Mouse (Mus musculus): ENCODE measurements around the gene Camta1. TPM values are rescaled to one million over a fixed set of nuclear protein-coding genes. Genes with fewer than 3 reads are reported as not detected.

Gene Camta1
- total RNA-seq, 2 experiments from 2014 or later, result 2.9 to 70.2 TPM

DNA sequence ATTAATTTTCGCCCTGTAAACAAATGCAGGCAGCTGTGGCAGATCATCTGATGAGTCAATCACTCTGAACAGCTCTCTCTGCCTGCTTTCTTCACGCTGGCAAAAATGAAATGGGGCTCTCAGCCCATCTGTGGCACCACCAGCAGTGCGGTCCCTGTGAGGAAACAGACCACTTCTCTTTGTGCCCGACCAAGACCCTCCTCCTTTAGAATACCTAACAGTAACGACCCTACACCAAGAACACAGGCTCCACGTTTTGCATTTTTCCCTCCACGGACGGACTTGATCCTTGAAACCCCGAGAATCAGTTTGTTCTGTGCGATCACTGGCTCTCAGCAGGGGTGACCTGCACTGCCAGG, 322.5 kb downstream of the Camta1 start:
- no peak for ATAC-seq (ENCODE audit: poor library complexity, severe bottlenecking)

DNA sequence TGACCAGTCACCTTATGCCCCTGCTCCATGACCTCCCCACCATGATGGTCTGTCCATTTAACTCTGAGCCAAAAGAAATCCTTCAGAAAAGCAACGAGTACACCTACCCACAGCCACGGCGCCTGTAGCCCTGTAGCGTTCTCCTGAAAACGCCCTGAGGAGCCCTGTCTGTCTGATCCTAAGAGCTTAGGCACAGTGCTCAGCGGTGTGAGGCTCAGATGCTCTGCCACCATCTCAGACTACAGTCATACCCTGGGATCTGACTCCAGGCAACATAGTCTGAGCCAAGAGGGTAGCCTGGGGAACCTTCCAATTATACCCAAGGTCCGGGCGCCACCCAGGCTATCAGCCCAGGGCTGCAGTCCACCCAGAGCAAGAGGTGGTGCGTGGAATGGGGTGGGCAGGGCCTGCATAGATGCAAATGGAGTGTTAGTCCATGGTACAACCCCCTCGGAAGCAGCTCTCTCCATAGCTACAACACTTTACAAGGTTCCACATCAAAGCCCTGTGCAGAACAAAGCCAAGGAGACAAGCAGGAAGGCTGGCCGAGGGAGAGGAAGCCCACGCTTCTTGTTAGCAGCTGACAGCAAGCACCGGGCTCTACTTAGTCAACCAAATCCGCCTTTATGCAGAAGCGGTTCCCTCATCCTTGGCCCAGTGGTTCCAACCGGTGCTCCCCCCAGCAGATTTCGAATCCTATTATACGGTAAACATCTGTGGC, 323.1 kb downstream of the Camta1 start:
- ATAC-seq (ENCODE audit: poor library complexity, severe bottlenecking), result no peak

DNA sequence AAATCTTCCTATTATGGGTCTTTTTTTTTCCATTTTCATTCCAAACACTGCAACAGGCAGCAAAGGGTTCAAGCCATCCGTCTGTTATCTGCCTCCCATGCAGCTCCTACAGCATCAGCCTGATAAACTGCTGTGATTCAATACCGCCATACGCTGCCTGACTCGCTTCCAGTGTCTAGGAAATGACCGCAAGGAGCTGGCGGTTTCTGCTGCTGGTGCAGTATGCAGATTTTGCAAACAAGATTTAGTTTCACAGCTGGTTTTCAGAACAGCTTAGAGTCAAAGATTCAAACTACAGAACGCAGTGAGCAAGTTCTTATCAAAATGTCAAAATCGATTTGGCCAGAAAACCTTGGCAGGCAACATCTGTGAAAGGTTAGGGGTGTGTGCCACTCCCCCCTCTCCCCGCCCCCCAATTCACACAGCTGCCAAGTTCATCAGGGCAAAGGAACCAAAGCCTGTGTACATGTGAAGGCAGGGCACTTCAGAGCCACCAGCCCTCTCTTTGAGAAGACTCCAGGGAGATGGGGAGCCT, 325.7 kb downstream of the Camta1 start:
- ATAC-seq (ENCODE audit: poor library complexity, severe bottlenecking), result no peak

DNA sequence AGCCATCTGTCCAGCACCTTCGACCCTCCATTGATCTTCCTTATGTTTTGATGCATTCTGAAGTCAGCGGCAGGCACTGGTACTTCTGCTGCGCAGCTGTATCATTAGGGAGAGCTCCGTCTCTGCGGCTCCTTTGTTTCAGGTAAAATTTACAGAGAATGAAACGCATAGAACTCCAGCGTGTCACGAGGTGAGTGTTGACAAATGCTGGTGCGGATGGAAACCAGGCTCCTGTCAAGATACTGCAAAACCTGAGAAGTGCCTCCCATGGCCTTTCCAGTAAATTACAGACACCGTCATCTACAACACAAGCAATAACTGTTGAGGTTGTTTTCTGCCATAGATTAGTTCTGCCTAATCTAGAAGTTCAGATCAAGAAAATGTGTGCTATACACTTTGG, 328.2 kb downstream of the Camta1 start:
- no peak for ATAC-seq (ENCODE audit: poor library complexity, severe bottlenecking)

DNA sequence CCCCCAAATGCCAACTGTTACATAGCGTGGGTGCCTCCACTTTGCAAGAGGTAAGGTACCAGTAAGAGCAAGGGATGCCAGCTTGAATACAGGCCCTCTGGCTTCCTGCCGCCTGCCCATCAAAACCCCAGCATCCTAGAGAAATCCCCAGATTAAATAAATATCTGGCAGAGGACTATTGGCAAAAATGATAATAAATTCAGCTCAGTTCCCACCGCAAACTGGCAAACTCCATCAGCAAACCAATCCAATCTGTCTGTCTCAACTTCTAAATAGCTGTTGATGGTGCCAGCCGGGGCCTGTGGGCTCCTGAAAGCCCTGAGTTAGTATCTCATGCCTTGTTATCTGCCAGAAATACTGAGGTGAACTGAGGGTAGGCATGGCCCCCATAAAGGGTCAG, 333.2 kb downstream of the Camta1 start:
- ATAC-seq (ENCODE audit: poor library complexity, severe bottlenecking), result no peak

DNA sequence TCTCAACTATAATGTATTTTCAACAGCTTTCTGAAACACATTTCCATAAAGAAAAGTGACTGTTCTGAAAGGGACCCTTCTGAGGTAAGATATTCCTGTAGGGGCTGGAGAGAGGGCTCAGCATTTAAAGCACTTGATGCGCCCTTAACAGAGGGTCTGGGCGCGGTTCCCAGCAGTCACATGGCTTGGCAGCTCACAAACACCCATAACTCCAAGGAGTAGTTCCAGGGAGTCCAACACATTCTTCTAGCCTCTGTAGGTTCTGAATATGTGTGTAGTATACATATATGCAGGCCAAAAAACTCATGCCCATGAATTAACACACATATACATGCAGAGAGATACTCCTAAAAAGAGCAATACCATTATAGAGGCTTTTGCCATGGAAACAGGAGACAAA, 333.9 kb downstream of the Camta1 start:
- ATAC-seq (ENCODE audit: poor library complexity, severe bottlenecking), result no peak

DNA sequence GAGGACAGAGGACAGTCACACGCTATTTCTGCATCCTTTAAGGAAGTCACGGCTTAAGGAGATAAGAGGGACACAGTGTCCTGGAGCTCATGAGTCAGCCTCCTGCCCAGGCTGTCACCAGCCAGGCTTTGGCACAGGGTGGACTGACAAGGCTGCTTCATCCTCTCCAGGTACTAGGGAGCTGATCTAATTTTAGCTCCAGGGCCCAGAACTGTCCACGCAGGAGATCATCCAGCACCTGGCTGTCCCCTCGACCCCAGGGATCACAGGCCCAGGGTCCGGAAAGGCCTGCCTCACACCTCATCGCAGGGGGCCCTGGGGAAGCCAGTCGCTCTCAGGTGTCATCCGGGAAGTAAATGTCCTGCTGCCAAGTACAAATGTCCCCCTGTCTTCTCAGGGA, 341.6 kb downstream of the Camta1 start:
- ATAC-seq (ENCODE audit: poor library complexity, severe bottlenecking), result no peak

DNA sequence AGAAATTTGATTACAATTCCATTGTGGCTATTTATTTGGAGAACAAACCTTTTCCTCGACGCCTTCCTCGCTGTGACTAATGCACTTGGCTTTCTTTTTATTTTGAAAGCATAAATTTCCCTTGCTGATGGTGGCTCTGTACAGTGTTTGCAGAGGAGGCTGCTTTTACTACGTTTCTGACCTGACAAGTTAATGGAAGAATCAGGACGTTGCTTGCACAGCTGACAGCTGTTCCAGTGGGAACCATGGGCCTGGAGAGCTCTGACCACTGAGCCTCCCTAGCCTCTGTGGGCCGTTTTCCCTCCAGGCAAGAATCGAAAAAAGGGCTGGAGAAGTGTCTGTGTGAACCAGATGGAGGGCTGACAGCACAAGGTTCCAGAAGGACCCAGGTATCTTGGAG, 342.7 kb downstream of the Camta1 start:
- ATAC-seq (ENCODE audit: poor library complexity, severe bottlenecking), result no peak

DNA sequence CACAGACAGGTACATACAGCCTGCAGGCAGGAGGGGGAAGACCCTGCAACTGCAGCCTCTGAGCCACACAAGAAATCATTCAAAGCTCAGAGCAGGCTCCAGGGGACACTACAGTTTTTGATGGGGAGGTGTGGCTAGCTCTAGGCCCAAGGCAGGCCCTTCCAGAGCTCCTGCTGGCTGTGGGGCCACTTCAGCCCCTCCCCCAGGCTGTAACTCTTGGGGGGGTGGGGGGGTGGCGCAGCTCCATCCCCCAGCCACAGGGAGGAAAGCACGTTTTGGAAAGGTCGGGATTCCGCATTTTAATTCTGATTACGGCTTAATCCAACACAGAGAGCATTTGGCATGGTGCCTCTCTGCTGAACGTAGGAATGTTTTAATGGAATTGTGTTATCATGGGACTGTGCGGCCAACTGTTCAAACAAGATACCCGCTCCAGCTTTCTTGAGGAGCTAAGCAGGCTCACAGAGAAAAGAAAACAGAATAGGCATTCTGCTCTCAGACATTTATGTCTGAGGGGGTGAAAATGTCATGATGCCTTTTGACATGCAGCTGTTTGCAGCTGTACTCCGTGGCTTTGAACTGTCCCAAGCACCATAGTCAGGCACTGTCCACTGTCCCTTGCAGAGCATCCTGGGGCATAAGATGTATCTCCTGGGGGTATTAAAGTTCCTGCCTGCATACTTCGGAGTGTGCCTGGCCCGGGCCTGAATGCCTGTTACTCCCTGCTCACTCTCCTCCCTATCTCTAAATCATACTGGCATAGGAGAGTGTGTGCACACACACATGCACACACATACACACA, 344.5 kb downstream of the Camta1 start:
- no peak for ATAC-seq (ENCODE audit: poor library complexity, severe bottlenecking)

DNA sequence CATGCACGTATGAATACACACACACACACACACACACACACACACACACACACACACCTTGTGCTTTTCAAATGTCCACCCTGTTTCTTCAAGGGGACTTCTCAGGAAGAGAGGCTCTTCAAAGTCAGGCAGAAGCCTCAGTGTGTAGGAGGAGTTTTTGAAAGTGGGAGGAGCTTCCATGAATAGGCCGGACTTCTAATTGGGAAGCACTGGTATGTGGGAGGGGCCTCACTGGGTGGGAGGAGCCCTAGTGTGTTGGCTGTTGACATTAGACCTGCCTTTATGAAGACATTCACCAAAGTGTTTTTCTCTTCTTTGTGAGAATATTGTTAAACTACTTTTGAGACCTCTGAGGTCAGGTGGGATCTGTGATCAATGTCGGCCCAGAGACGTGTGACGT, 346.4 kb downstream of the Camta1 start:
- ATAC-seq (ENCODE audit: poor library complexity, severe bottlenecking), result no peak

DNA sequence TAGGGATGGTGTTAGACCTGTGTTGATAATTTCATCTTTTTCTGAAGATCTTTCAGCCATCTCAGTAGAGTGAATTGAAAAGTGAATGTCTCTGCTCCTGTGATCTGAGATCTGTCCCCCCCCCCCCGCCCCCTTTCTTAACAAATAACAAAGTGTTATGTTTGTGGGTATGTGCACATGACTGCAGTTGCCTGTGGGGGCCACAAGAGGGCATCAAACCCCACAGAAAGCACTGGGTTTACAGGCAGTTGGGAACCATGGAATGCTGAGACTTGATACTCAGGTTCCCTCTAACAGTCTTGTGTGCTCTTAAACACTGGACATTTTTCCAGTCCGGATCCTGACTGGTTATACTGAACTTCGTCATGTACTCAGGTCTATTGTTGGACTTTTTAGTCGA, 350.6 kb downstream of the Camta1 start:
- no peak for ATAC-seq (ENCODE audit: poor library complexity, severe bottlenecking)

DNA sequence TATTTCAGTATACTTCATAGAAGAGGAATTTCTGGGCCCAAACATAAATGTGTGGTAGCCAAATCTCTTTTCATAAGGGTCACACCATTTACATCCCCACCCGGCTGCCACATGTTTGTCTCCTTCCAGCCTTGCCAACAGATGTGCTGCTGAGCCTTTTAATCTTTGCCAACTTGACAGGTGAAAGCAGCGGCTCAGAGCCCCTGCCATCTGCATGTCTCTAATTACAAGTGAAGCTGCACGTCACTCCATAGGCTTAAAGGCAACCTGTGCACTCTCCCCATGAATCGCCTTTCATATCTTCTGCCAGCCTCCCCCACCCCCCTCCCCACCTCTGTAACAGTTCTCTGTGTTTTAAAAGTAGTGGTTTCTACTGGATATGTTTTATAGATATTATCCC, 351.3 kb downstream of the Camta1 start:
- ATAC-seq (ENCODE audit: poor library complexity, severe bottlenecking), result no peak

DNA sequence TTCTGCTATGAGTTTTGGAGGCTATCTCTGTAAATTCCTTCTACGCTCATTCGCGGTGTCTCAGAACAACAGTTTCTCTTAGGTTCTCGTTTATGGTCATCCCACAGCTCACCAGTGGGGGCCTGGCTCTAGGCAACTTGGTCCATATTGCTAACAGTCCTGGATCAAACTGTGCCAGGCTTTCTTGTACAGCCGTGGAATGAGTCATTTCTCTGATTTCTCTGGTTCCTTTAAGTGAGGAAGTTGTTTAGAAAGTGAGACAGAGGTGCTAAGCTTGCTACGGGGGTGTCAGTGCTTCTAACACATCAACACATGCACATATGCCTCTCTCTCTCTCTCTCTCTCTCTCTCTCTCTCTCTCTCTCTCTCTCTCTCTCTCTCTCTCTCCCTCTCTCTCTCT, 355.0 kb downstream of the Camta1 start:
- ATAC-seq (ENCODE audit: poor library complexity, severe bottlenecking), result no peak

DNA sequence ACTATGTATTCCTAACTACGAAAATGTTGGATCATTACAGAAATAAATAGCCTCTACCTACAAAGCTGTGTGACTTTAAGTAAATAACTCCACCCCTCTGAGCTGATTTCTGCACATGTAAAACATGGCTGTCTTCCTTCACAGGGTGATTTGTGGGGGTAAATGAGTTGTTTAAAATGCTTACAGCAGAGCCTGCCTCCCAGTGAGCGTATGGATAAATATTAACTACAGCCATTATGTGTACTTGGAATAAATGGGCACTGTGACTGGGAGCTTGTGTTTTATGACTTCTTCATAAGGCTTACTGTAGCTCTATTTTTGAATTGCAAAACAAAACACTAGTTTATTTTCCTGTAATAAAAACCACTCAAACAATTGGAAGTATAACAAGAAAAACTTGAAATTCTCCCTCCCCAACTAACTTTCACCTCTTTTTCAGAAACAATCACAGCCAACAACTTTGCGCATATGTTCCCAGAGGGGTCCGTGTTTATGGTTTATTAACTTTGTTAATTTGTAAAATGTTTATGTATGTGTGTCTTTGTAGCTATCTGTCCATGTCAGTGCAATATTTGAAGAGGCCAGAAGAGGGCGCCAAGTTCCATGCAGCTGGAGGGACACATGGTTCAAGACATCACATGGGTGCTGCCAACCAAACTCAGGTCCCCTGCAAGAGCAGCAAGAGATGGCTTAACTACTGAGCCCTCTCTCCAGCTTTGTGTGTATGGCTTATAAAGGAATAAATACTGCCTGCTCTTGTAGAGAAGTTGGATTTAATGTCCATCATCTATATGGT, 363.0 kb downstream of the Camta1 start:
- ATAC-seq (ENCODE audit: poor library complexity, severe bottlenecking), result no peak

DNA sequence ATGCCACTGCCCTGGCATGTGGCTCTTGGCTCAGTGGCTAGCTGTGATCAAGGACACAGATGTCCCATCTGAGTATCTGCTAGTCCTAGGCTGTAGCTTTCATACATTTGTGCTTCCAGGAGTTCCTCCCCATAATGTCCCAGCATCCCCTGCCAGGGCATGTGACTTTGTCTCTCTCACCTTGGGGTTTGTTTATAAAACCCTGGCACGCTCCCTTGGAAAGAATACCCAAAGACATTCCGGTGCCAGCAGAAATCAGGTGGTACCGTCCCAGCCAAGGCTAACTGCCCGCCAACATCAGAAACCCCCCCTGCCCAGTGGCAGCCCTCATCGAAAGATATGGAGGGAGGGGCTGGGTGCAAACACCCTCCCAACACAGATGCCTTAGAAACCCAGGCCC, 365.1 kb downstream of the Camta1 start:
- ATAC-seq (ENCODE audit: poor library complexity, severe bottlenecking), result no peak

DNA sequence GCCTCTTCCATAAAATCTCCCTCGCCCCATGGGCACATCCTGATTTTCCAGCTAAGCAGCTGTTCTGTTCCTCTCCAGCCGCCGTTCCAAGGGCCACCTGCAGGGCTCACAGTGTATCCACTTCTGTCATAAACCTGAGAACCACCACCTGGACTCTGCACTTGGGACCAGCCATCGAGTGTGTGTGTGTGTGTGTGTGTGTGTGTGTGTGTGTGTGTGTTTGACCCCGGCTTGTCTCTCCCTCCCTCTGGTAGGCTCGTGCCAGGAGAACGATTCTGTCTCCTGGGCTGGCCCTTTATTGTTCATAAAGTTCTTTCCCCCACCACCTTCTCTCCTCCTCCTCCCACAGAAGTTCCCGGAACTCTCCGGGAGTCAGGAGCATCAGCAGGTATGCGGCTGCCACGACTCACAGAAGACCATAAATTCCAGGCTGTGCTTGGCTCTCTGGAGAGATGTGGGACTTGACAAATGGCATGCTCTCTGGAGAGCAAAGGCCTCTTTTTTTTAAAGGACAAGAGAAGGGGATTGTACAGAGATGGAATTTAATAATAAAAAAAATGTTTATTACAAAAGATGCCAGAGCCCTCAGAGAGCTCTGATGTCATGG, 366.3 kb downstream of the Camta1 start:
- ATAC-seq (ENCODE audit: poor library complexity, severe bottlenecking), result no peak

DNA sequence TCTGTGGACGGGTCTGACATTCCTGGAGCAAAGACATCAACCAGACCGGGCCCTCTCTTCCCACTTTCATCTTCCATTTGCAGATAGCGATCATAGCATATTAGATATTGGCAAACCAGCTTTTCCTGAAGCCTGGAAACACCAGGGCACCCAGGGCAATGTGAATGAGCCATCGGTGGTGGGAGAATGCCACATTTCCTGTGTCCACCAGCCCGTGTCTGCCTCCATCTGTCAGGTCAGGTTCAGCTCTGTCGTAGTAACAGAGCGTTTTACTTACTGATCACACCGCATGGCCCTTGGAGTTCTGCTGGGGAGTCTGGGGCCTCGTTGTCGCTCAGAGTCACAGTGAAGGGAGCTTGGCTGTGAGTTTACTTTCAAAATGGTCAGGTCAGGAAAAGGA, 368.9 kb downstream of the Camta1 start:
- no peak for ATAC-seq (ENCODE audit: poor library complexity, severe bottlenecking)

DNA sequence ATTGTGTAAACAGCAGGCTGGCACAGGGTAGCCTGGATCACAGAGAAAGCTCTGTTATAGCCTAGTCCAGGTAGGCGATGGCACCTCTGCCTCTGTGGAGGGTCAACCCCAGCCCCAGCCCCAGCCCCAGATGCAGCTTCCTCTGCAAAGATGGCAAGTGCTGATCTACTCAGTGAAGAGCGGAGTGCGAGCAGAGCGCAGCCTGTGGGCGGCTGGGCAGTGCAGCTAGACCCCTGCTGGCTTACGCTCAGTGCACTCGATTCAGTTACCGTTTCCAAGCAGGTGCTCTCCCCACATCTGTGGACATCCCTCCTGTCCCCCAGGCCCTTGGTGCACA, 377.7 kb downstream of the Camta1 start:
- ATAC-seq (ENCODE audit: poor library complexity, severe bottlenecking), result no peak

DNA sequence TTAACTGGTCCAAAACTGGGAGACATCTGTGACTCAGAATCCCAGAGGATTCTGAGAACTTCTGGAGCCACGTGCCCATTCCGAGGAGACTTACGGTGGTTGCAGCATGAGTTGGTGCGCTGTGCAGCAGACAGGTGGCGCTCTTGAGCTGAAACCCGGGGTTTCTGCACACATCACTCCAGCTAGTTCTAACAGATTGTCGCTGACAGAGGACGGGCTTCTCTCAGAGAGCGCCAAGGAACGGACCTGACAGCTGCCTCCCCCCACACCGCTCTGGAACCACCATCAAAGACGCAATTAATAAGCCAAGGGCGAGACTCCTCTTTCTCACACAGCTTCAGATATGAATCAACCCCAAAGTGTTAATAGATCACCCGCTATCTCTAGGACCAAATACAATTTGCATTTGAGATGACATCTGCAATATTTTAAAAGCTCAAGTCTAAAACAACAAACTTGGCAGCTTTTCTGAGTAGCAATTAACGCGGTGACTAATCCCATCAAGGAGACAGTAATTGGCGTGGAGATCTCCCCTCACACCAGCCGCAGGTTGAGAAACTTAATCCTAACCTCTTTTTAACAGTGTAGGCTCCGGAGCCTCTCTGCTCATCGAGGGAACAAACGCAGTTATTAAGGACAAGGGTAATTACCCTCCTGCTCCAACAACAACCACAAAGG, 378.2 kb downstream of the Camta1 start:
- ATAC-seq (ENCODE audit: poor library complexity, severe bottlenecking), result no peak

DNA sequence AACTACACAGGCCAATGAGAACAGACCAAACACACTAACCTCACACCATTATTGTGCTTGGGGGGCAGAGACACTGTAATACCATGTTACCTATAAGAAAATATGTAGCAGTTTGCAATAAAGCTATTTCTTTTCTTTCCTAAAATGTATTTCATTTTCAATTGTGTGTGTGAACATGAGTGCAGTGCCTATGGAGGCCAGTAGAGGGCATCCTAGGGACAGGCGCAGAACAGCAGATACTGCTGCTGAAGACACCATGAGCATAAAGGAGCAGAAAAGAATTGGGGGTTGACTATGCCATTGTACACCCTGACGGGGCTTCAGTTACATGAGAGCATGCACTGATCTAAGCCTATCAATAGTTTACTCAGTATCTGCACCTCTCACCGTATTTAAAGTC, 380.7 kb downstream of the Camta1 start:
- no peak for ATAC-seq (ENCODE audit: poor library complexity, severe bottlenecking)

DNA sequence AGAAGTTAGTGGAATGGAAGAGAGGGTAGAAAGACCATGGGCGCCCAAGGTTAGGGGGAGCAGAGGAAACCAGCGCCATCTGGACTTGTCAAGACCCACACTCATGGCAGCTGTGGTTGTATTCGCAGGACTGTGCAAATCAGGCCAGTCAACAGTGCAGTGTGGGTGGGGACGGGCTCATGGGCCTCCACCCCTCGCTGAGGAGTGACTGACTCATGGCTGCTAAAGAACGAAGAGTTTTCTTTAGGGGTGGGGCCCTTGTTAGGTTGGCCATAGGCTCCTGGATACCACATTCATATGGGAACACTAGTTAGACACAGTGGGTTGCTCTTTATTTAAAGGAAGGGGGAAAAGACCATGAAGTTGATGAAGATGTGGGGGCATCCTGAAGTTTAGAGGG, 383.7 kb downstream of the Camta1 start:
- ATAC-seq (ENCODE audit: poor library complexity, severe bottlenecking), result no peak
